Mouse (Mus musculus): ENCODE results near the gene Exoc3l4.
A peak's percentile ranks its signal among the peaks of the same experiment; 100 is the strongest.

Exoc3l4 gene

DNA sequence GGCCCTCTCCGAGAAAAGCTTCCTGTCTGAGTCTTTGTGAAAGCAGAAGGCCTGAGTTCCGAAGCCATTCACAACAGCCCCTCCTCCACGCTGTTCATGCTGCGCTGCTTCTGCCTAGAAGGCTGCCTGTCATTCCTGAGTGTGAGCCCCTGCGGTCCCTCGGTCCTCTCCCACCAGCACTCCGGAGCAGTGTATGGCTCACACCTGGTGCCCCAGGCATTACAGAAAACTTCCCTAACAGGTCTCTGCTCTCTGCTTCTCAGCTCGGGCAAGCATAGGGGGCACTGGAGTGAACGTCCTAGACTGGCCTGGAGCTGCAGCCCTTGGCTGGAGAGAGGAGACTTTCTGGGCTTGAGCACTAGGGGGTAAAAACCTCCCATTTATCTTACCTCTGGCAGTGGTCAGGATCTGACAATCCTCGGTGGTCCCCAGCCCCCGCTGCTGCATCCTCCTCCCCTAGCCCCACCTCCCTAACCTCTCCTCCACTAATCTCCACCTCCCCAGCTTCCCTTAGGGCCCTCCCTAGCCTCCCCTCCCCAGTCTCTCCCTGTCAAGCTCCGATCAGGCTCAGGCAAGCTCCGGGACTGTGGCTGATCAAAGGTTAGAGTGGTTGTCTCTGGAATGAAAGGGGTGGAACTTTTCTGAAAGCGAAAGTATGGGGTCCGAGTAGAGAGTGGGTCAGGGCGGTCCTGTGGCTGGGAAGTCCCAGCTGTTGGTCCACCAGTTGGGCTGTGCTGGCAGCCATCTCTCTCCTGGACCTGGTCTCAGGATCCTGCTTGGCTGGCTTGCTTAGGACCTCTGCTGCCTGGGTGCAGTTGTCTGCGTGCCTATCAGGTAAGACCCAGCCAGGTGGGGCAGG lies at the start of gene Exoc3l4:
TSS of gene Exoc3l4 (plus strand) at position 97 of the 859 bp plus-strand sequence.
- no peak for DNase-seq (ENCODE audit: extremely low read depth, insufficient read length, low spot score)

DNA sequence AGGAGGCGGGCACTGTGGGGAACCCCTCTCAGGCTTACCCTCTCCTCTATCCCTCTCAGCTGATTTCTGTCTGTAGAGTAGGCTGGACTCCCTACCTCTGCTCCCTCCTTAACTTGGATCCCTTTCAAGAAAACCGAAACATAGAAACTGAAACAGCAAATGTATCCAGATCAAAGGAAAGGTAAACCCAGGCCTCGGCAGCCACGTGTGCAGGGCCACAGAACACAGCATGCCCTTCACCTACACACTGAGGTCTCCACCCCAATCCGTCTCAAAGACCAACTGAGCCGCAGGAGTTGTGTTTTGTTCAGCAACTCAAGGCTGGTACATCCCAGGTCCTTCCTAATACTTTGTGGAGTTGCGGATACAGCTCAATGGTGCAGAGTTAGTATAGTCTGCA lies 49.8 kb upstream of the Exoc3l4 start:
- DNase-seq (ENCODE audit: extremely low read depth, insufficient read length, low spot score): no peak

DNA sequence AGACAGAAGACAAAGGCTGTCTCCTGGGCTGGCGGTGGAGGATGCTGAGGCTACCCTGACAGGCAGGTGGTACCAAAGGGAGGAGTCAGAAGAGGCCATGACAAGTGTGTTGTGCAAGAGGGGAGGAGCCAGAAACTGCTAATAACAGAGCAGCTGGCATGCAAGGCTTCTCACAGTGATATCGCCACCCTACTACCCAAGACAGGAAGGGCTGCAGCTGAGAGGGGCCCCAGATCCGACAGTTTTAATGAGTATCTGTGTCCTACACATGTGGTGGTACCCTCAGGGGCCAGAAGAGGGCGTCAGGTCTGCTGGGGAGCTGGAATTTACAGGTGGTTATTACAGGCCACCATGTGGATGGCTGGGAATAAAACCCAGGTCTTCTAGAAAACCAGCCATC lies 46.6 kb upstream of the Exoc3l4 start:
- DNase-seq (ENCODE audit: extremely low read depth, insufficient read length, low spot score): no peak

DNA sequence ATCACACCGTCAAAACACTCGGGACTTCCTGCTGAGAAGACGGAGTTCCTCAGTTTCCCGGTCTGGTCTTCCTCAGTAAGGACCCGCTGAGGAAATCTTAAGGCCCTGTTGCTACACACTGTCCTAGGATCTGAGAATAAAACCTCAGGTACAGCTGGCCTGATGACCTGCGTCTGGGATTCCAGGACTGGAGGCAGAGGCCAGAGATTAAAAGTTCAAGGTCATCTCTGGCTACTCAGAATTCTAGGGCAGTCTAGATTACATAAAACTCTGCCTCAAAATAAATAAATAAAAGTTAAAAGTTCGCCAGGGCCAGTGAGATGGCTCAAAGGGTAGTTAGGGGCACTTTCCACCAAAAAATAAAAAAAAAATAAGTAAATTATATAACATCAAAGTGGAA lies 44.9 kb upstream of the Exoc3l4 start:
- DNase-seq (ENCODE audit: extremely low read depth, insufficient read length, low spot score): no peak

DNA sequence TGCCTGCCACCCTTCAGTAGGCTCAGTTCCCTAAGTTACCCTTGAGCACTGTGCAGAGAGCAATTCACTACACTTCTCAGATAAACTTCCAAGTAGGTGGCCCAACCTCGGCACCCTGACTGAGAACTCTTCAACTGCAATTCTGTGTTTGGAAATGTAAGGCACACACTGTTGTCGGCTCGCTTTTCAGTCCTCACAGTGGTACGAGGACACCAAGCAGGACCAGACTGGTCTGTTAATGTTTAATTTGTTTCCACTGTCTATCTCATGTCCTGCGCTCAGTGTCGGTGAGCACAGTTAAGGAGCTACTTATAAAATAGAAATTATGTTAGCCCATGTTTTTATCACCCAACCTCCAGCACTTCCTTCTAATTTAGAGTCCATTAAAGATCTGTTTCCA lies 43.4 kb upstream of the Exoc3l4 start:
- DNase-seq (ENCODE audit: extremely low read depth, insufficient read length, low spot score): no peak

DNA sequence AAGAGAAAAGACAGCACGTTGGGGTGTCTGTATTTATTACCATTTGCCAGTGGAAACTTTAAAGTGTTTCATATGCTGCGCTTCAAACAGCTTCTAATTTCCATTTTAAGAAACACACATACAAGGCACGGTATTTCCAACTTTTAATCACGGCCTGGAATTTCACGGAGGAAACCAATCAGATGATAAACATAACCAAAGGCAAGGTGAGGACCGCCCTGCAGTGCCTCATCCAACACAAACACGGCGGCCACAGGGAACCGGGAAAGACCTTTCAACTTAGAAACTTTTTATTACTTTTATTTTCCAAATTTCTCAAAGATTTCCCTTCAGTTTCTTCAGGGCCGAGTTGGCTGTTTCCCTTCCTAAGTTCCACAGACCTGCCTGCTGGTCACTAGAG lies 42.1 kb upstream of the Exoc3l4 start:
- DNase-seq (ENCODE audit: extremely low read depth, insufficient read length, low spot score): no peak

DNA sequence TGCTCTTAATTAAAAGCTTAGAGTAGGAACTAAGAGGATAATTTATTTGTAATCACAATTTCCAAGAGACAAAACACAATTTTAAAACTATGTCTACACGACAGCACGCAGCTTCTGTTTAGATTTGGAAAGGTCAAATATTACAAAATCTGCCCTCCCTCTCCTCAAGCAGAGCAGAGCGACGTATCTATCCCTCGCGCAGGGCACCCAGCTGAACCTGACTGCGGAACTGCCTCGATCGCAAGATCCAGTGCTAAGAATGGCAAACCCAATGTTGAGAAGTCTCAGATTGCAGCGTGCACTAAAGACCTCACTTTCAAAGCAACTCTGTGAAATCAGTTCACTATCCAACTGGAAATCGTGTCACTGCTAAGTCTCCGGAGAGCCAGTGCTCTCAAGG lies 41.3 kb upstream of the Exoc3l4 start:
- no peak for DNase-seq (ENCODE audit: extremely low read depth, insufficient read length, low spot score)

DNA sequence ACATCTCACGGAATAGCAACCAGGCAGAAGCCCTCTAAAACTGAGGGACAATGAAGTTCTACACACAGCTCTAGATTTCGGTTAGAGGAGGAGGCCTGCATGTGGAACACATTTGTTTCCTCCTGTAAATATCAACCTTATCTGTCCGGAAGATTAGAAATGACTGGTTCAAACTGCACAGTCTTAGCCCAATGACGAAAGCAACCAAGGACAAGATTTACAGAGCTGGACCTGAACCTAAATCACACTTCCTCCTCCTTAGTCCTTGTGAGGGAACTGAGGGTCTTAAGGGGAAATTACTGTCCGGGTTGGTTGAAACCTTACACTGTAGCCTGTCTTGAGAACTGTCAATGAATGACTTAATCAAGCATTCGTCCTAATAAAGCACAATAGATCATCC lies 40.8 kb upstream of the Exoc3l4 start:
- DNase-seq (ENCODE audit: extremely low read depth, insufficient read length, low spot score): no peak

DNA sequence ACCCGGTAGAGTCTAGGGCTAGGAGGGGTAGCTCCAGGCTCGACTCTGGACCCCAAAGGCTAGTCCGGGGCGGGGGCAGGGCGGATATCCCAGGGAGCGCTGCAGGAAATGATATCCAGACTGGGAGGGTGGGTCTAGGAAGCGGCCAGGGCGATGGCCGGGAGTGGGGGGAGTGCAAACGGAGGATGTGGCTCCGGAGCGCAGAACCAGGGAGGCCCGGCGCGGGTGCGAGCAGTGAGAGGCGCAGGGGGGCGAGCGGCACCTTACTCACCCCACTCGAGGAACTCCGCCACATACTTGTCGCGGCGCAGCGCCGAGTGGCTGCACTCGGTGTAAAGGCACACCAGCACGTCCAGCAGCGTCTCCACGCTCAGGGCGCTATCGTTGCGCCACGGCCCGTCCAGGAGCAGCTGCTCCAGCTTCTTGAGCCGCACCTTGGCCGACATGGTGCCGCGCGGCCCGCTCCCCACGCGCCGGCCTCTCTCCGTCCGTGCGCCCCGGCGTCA lies 39.9 kb upstream of the Exoc3l4 start:
- peak; percentile 69 for DNase-seq (ENCODE audit: extremely low read depth, insufficient read length, low spot score)

DNA sequence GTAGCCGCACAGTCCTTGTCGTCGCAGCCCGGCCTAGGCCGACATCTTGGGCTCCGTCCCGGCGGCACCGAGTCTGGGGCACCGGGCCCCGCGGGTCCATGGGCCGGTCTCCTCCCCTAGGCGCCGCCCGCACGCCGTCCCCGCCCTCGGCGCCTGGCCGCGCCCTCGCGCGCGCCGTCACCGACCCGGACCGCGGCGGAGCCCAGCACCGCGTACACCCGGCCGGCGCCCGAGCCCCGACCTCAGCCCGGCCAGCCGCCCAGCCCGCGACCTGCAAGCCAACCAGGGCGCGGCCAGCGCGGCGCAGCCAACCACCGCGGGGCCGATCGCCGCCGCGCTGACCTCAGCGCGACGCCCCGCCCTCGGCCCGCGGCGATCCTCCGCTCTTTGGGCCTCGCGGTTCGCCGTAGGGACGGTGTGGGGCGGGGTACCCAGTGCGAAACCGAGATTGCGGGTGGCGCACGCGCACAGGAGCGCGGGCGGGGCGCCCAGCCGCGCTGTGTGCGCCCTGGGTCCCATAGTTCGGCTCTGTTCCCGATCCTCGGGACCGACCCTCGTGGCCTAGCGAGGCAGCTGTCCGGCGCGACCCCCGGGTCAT lies 39.3 kb upstream of the Exoc3l4 start, which contains the start of gene Cdc42bpb:
TSS of gene Cdc42bpb (minus strand) at position 343 of the 598 bp plus-strand sequence.
- peak; percentile 95 for DNase-seq (ENCODE audit: extremely low read depth, insufficient read length, low spot score)

DNA sequence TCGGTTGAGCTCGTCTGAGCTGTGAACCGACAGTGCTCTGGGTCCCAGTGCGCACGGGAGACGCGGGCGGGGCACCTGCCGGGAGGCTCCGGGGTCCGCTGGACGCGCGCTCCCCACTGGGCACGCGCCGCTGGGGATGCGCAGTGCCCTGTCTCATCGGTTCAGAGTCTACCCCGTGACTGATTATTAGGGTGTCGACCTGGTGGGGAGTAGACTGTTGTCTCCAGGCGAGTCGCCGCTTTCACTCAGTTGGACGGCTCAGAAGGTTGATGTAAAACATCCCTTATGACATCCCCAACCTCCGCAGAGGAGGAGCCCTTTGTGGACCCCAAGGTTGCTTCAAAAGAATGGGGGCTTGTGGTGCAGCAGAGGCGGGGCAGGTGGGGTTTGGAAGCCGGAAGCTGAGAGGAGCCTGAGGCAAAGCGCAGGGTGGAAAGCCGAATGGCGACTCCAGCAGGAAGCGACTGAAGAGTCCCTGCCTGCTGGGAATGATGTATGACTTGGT lies 38.8 kb upstream of the Exoc3l4 start:
- no peak for DNase-seq (ENCODE audit: extremely low read depth, insufficient read length, low spot score)

DNA sequence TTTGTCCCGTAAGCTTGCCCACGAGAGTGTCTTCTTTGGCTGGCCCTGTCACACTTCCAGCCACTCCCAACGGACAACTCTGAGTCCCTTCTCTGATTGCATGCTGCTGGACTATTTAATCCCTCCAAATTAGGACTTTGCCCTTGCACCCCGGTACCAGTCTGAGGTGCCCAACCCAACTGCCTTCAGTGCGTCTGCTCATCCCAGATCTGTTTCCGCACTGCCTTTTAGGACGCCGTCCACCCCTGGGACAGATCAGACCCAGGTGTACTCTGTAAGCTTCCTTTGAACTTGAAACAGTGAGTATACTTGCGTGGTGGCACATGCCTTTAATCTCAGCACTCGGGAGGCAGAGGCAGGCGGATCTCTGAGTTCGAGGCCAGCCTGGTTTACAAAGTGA lies 38.0 kb upstream of the Exoc3l4 start:
- no peak for DNase-seq (ENCODE audit: extremely low read depth, insufficient read length, low spot score)

DNA sequence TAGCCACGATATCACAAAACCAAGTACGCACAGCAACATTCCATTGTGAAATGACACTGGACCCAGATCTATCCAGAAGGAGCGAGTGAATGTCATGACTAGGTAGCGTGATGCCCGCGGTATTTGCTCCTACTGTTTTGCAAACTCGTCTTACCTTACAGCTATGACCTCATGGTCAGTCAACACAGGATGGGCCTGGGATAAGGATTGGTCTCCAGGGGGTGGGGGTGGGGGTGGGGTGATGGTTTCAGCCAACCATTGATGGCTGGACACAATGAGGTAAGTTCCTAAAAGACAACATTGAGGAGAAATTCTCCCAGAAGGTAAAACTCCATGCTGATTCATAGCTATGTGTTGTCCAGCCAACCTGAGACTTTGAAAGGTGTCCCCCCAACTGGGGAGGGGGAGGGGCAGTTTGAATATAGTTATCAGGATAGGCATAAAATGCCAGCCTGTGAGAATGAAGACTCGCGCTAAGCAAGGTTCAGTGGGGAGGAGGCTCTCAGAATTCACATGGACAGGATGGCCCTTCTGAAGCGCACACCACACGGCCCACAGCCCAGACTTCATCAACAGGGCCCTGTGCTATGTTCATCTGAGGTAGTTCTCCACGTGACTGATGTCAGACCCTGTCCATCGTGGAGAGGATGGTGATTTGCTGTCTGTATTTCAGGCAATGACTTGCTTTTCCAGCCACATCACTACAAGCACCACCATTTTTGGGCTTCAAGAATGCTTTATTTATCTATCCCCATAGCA lies 30.8 kb upstream of the Exoc3l4 start:
- no peak for DNase-seq (ENCODE audit: extremely low read depth, insufficient read length, low spot score)

DNA sequence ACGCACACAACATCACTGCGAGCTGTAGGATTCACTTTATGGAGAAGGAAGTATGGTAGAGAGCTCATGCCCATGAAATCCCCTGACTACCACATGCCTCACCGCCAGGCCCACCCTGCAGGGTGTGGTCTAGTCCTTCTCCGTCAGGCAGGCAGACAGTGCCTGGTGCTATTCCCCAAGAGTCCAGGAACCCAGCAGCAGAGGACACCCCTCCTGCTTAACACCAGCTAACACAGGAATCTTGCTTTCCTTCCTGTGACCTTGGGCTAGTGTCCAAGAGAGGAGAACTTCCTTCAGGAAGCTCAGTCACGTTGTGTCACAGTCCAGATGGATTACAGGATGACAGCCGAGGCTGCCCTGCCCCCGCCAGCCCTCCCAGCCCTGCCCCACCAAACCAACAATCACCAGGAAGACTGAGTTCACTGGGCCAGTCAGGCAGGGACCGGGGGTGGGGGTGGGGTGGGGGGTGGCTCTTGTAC lies 30.1 kb upstream of the Exoc3l4 start:
- DNase-seq (ENCODE audit: extremely low read depth, insufficient read length, low spot score): no peak

DNA sequence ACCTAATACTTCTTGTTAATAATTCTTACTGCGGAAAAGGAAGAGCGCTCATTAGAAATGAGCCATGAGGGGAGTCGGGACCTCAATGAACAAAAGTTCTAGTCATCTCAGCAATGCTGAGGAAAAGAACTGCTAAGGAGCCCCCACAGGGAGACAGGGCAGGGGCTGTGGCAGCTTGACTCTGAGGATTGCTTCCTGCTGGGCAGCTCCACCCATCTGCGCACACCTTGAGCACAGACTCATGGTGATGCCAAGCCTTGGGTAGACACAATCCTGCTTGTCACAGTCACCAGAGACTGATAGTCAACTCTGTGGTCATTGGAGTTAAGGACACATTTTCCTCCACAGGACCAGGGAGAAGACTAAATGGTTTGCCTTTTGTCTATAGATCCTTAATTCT lies 29.7 kb upstream of the Exoc3l4 start:
- no peak for DNase-seq (ENCODE audit: extremely low read depth, insufficient read length, low spot score)

DNA sequence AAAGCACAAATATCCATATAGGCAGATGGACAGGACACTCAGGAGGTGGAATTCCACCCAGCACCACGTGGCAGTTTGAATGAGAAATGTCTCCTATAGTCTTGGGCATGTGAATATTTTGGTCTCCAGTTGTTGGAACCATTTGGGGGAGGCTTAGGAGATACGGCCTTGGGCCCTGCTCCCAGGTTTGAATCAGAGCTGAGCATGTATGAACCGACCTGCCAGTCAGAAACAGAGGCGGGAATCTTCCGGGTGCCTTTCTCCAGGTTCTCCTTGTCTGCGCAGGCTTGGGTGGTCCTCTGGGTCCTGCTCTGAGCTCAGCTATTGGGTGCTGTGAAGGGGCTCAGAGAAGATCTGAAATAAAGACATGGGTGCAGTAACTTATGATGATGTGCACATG lies 22.8 kb upstream of the Exoc3l4 start:
- no peak for DNase-seq (ENCODE audit: extremely low read depth, insufficient read length, low spot score)

DNA sequence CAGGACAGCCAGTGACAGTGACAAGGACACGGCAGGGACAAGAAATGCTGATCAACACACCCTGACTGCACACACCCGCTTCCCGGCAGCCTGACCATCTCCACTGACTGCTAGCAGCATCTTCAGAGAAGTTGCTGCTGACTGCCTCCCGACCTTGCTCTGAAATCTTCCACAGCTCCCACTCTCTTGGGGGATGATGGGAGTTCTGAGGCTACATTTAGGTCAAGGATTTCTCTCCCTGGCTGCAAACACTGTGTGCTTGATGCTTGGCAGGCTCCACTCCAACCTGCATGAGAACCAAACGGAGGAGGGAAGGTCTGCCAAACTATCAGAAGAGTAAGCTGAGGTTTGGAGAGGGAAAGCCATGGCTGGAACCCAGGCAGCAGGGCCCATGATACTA lies 19.8 kb upstream of the Exoc3l4 start:
- no peak for DNase-seq (ENCODE audit: extremely low read depth, insufficient read length, low spot score)

DNA sequence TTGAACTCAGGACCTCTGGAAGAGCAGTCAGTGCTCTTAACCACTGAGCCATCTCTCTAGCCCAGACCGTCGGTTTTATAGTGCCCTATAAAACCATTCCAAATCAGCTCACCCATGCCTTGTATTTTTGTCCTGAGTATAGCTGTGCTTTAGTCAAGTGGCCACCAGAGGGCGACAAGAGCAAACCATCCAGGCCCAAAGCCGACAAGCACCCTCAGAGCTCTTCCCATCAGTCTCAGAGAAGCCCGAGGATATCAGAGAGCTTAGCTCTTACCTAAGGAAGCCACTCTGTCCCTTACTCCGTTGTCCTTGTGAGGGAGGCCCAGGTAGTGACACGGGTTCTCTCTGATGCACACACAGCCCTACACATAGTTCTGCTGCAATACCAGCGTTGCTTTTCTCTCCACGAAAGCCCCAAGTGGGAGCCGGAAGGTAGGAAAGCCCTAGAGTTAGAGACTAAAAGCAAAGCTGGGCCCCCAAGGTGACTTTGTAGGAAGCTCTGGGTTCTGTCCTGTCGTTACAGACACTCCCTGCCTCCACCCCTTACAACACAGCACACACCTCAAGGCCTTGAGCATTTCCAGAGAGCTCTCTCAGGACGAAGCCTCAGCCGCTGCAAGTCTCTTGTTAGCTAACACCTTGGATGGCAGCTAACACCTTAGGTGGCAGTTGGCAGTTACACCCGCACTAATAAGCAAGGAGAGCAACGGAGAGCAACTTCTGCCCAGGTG lies 15.2 kb upstream of the Exoc3l4 start:
- peak; percentile 44 for DNase-seq (ENCODE audit: extremely low read depth, insufficient read length, low spot score)

DNA sequence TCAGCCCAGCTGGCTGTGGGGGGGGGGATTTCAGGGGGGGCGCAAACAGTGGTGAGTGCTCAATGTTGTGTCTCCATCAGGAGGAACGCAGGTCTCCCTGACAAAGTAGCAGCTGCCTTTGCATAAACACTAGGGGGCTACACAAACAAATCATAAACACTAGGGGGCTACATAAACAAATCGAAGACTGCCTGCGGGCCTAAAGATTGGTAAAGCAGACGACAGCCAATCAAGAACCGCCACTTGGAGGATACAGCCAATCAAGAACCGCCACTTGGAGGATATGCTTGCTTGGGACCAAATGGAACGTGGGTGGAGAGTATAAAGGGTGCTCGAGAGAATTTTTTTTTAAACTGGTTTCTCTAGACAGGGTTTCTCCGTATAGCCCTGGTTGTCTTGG lies 11.9 kb upstream of the Exoc3l4 start:
- no peak for DNase-seq (ENCODE audit: extremely low read depth, insufficient read length, low spot score)

DNA sequence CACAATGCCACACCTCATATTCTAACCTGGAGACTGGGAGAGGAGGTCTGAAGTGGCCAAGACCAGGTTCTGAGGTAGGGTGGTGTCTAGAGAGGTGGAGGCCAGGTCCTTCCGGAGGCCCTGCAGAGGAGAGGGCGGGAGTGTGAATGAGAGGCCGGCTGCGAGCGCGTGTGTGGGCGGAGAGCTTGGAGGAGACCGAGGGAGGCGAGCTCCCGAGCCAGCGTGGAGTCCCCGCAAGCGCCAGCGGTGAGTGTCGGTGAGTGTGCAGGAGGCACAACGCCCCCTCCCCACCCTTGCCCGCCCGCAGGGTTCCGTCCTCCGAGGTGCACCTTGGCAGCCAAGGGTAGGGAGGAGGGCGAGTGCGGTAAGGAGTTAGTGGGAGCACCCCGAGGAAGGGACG lies 10.2 kb upstream of the Exoc3l4 start, which contains the start of gene Lbhd2:
TSS of gene Lbhd2 (plus strand) at position 188 of the 400 bp plus-strand sequence.
- DNase-seq (ENCODE audit: extremely low read depth, insufficient read length, low spot score): no peak

All from 3134 (cell line).